Mouse (Mus musculus) intestine, embryonic 15.5 days (tissue): ENCODE measurements around the gene Hes6. TPM values are rescaled to one million over a fixed set of nuclear protein-coding genes. Genes with fewer than 3 reads are reported as not detected.
A peak's percentile ranks its signal among the peaks of the same experiment; 100 is the strongest.

ENCODE experiments used
- ATAC-seq: fragments of 200-750 bp; cut with Nextera tagmentation; 2 replicates; pipeline ENCODE4 v1.8.0; 2017; ENCODE audit warnings: moderate TSS enrichment, moderate library complexity
- H3K27ac ChIP-seq: fragments of 300-500 bp; sonication (generic); 2 replicates; pipeline ENCODE4 v1.5.1; 2015; ENCODE audit warnings: mild to moderate bottlenecking, inconsistent platforms
- H3K27me3 ChIP-seq: fragments of 300-500 bp; sonication (generic); replicated peaks from 2 replicates; pipeline ENCODE4 v1.6.1; 2015; ENCODE audit warnings: inconsistent platforms
- H3K36me3 ChIP-seq: fragments of 300-500 bp; sonication (generic); 2 replicates; pipeline ENCODE4 v1.6.1; 2015; ENCODE audit warnings: inconsistent platforms
- H3K4me1 ChIP-seq: fragments of 300-500 bp; sonication (generic); replicated peaks from 2 replicates; pipeline ENCODE4 v1.6.1; 2015; ENCODE audit warnings: inconsistent platforms
- H3K4me2 ChIP-seq: fragments of 300-500 bp; sonication (generic); replicated peaks from 2 replicates; pipeline ENCODE4 v1.6.1; 2015; ENCODE audit warnings: mild to moderate bottlenecking, inconsistent platforms
- H3K4me3 ChIP-seq: fragments of 300-500 bp; sonication (generic); replicated peaks from 2 replicates; pipeline ENCODE4 v1.5.1; 2015; ENCODE audit warnings: inconsistent platforms
- H3K9ac ChIP-seq: fragments of 300-500 bp; sonication (generic); 2 replicates; pipeline ENCODE4 v1.6.1; 2015; ENCODE audit warnings: inconsistent platforms
- H3K9me3 ChIP-seq: fragments of 300-500 bp; sonication (generic); 2 replicates; pipeline ENCODE4 v1.6.1; 2016; ENCODE audit warnings: inconsistent platforms
- WGBS: fragments of 180-500 bp; shearing (Covaris S2); methylation state at CpG from one replicate; pipeline ENCODE4 v1.1.7; 2015; 5-methylcytosine and 5-hydroxymethylcytosine counted together
- polyA plus RNA-seq: library from polyadenylated mRNA; unstranded; fragments of >200 nt; fragmentation: Nextera tagmentation; extraction: Ambion mirVana; gene quantifications from 2 replicates; pipeline ENCODE4 v1.2.1, GENCODE M21; 2015

Hes6 gene
- polyA plus RNA-seq, 1 experiment from 2014 or later = 94.0 TPM

DNA sequence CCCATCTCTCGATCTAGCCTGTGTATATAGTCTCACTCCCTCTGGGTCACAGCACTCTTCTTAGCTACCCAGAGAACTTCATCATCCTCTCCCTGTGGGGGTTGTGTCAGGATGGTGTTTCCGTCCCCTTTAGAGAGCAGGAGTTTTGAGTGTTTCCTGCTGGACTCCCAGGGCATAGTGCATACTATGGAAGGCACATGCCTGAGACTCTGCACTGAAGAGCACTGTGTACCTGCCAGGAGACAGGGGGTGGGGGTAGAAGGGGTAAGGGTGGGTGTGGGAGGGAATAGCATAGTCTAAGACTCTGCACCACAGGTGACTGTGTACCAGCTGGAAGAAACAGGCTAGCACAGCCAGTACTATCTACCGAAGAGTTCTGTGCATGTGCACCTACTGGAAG lies 40.5 kb upstream of the Hes6 start:
- H3K4me2 ChIP-seq = no peak overlapping the region
- no peaks in the 10 kb centered on the region for H3K27me3 ChIP-seq
- ATAC-seq = no peak
- peak overlapping the region; percentile 95 for H3K27ac ChIP-seq
- H3K9me3 ChIP-seq = no peaks in the 10 kb centered on the region
- 67% methylated on average over 3 of the region's 3 CpGs for WGBS
- H3K9ac ChIP-seq = no peak overlapping the region
- no peak overlapping the region for H3K4me3 ChIP-seq
- H3K4me1 ChIP-seq = peaks cover 71% of the 10 kb centered on the region
- no peaks in the 10 kb centered on the region for H3K36me3 ChIP-seq

DNA sequence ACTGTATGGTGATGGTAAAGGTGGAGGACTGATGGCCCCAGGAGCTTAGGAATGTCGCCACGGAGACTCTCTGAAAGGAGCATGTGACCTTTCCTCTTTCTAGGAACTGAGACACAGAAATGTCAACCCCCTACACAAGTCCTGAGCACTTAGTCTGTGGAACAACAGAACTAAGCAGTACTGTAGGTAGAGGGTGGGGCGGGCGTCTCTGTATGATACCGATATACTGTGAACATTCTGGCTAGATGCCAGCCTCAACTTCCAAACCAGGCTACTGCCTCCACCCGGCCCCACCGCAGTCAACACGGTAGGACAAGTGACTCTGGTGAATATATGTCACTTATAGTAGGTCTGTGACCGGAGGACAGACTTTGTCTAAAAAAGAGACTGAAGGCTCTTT lies 40.1 kb upstream of the Hes6 start:
- Histone ChIP-seq H3K36me3 (0 out of 2 replicates have a peak, but pooled peaks cover 3% of the 10 kb centered on the region), H3K27ac (peak overlapping the region; percentile 95; the same call in 1 of the 2 replicates), H3K4me3 (no peak overlapping the region), H3K9ac (no peak overlapping the region), H3K27me3 (no peaks in the 10 kb centered on the region), H3K9me3 (no peaks in the 10 kb centered on the region), H3K4me2 (no peak overlapping the region), H3K4me1 (peaks cover 73% of the 10 kb centered on the region)
- no peak for ATAC-seq
- 66% methylated on average over 9 of the region's 9 CpGs for WGBS

DNA sequence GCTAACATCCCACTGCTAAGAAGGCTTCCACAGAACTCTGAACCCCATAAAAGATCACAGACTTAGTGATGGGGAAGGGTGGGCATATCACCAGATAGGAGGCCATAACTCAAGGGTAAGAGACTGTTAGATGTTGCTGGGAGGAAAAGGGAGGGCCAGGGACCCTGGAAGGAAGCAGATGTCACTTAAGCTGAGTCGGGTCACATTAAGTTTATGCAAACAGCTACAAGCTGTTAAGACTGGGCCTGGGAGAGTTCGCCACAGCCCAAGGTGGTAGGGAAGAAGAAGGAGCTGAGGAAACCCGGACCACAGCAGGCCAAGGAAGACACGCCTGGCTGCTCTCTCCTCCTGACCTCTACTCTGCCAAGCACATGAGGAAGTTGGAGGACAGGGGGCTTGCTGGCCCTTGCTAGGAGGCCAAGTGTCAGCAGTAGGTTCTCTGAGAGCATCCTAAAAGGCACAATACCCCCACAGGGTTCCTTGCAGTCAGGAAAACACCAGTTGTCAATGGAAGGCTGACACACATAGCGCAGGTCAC lies 37.8 kb upstream of the Hes6 start:
- Histone ChIP-seq H3K9ac (no peak overlapping the region), H3K9me3 (no peaks in the 10 kb centered on the region), H3K4me1 (peaks cover 53% of the 10 kb centered on the region), H3K4me2 (no peak overlapping the region), H3K36me3 (peaks cover 19% of the 10 kb centered on the region), H3K27me3 (no peaks in the 10 kb centered on the region), H3K4me3 (no peak overlapping the region), H3K27ac (peak overlapping the region; percentile 27; the same call in 1 of the 2 replicates)
- WGBS = 37% methylated on average over 5 of the region's 5 CpGs
- no peak for ATAC-seq

DNA sequence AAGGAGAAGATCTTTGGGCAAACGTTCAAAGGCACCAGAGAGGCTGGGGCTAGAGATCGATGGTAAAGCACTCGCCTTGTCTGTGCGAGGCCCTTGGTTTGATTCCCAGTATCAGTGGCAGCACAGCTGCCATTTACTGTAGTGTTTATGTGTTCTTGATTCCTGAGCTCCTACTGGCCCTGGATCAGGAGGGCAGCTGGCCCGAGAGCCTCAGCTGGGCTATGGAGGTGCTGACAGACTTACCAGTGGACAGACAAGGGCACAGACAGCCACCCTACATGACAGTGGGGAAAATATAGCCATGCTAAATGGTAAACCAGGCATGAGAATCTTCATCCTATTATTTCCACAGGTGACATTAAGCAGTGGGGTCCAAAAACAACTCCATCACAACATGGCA lies 37.0 kb upstream of the Hes6 start:
- Histone ChIP-seq H3K4me2 (no peak overlapping the region), H3K9me3 (no peaks in the 10 kb centered on the region), H3K36me3 (peaks cover 19% of the 10 kb centered on the region), H3K27me3 (no peaks in the 10 kb centered on the region), H3K4me1 (peaks cover 51% of the 10 kb centered on the region), H3K4me3 (no peak overlapping the region), H3K27ac (no peak overlapping the region), H3K9ac (no peak overlapping the region)
- no peak for ATAC-seq
- 80% methylated on average over 5 of the region's 5 CpGs for WGBS

DNA sequence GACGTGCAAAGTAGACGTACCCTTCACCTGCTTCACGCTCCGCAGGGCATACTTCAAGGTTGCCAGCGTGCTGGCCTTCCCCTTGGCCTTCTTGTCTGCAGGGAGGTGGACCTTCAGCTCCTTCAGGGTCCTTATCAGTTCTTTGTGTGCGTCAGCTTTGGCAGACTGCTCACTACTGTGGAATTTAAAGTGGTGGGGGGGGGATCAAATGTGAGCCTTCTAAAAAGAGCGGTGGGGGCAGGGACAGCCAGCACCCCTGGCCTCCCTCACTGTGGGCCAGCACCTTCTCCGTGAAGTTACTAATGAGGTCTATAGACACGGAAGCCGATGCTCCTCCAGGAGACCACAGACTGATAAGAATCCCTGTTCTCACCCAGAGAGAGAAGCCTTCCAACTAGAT lies 34.9 kb upstream of the Hes6 start:
- Histone ChIP-seq H3K27me3 (no peaks in the 10 kb centered on the region), H3K9ac (no peak overlapping the region), H3K9me3 (no peaks in the 10 kb centered on the region), H3K4me3 (no peak overlapping the region), H3K36me3 (peaks cover 25% of the 10 kb centered on the region), H3K4me1 (peaks cover 31% of the 10 kb centered on the region), H3K27ac (0 out of 2 replicates have a peak overlapping the region, but pooled peaks have one; percentile 9), H3K4me2 (no peak overlapping the region)
- ATAC-seq = no peak
- 77% methylated on average over 10 of the region's 10 CpGs for WGBS

DNA sequence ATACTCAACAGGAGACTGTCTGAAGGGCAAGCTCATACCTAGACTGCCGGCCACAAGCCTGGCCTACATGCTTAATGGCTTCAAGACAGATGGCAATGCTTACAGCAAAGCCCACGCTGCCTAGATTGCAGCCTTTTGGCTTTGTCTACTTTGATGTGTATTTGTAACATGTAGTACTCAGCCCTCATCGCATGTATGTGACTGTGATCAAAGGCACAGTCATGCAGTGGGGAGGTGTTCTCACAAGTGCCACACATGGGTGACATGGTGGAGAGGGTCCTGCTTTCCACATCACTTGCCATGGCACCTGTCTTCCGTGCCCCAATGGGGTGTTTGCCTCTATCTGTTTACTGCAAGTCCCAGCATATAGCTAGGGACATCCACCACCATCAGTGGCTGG lies 32.7 kb upstream of the Hes6 start:
- Histone ChIP-seq H3K4me1 (peaks cover 19% of the 10 kb centered on the region), H3K27me3 (no peaks in the 10 kb centered on the region), H3K9ac (no peak overlapping the region), H3K4me3 (no peak overlapping the region), H3K9me3 (no peaks in the 10 kb centered on the region), H3K4me2 (no peak overlapping the region), H3K36me3 (peaks cover 25% of the 10 kb centered on the region), H3K27ac (no peak overlapping the region)
- ATAC-seq = no peak
- WGBS = 91% methylated on average over 4 of the region's 4 CpGs

DNA sequence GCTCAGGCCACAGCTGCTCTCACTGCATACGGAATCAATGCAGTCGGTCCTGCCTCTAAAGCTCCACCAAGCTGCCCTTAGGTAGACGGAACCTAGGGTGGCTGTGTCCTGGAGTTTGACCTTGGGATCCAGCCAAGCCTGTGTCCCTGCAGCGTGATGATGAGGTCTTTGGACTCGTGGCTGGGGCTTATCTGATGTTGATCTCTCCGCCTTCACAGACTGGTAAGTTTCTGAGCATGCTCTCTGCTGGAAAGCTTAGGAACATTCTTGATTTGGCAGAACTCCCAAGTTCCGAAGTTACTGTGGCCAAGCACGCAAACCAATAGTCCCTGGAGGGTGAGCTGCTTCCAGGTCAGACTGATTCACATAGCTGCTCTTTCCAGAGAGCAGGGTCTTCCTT lies 32.2 kb upstream of the Hes6 start:
- Histone ChIP-seq H3K9ac (no peak overlapping the region), H3K9me3 (no peaks in the 10 kb centered on the region), H3K4me1 (peaks cover 14% of the 10 kb centered on the region; the same call in 1 of the 2 replicates), H3K27ac (no peak overlapping the region), H3K36me3 (peaks cover 25% of the 10 kb centered on the region), H3K4me2 (no peak overlapping the region), H3K27me3 (no peaks in the 10 kb centered on the region), H3K4me3 (no peak overlapping the region)
- ATAC-seq = peak; percentile 60
- WGBS = 67% methylated on average over 8 of the region's 8 CpGs

DNA sequence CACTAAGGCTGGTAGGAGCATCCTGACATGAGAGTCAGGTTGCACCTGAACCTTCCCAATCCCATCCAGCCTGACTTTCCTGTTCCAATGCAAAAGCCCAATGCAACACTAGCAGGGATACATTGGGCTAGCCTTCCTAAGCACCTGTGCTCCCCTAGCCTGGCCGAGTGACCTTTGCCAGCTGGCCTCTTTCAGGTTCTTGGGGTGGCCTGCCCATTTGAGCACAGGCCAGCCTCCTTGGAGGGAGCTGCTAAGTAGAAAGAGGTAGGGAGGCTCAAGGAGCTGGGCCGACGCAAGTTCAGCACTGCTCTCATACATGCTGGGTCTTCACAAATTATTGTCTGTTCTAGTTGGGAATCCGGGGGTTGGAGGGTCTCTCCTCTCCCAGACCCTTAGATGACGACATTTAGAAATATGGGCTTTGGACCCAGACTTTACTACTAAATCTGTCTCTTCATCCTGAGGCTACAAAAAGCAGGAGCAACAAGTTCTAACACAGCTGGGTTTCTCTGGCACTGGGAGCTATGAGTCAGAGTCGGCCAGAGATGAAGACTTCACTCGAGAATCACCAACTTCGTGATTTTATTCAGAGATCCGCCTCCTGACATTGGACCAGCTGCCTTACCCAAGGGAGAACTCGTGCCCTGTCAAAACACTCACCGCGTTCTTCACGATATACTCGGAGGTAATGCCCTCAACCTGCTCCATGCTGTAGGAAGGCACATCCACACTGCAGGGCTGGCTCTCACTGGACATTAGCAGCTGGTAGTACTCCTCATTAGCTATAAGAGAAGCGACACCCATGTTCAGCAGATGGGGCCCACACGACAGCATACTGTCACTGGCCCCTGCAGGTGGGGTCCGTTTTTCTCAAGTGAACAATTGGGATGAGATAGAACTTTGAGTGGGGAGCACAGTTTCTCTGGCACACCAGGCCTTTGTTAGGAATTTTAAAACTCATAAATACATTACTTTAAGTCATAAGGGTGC lies 31.3 kb upstream of the Hes6 start:
- Histone ChIP-seq H3K4me1 (peaks cover 14% of the 10 kb centered on the region; the same call in 1 of the 2 replicates), H3K9ac (no peak overlapping the region), H3K27me3 (no peaks in the 10 kb centered on the region), H3K4me2 (no peak overlapping the region), H3K36me3 (peaks cover 26% of the 10 kb centered on the region), H3K27ac (no peak overlapping the region), H3K9me3 (no peaks in the 10 kb centered on the region), H3K4me3 (no peak overlapping the region)
- WGBS = 87% methylated on average over 17 of the region's 17 CpGs
- ATAC-seq = no peak

DNA sequence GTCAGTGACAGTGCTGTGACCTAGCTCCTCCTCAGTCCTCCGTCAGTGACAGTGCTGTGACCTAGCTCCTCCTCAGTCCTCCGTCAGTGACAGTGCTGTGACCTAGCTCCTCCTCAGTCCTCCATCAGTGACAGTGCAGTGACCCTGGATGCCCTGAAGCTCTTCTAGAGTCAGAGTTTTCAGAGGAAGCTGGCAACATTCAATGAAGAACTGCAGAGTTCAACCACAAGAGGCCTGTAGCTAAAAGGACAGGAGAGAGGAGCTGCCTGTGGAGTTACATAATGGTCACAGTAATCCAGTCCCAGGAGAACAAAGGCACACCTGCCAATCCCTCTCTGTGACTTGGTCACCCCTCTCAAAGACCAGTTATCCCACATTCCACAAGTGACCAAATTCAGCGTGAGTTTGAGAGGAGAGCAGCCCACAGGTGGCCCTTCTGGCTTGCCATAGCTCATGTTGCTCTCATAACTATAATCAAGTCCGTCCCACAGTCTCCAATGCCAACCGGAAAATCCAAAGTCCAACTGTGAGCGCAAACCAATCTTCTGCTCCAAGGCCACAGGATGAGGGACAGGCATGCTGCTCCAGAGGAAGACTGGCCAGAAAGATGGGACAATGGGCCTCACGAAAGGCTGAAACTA lies 28.6 kb upstream of the Hes6 start:
- H3K4me2 ChIP-seq = peak overlapping the region; percentile 47
- H3K27ac ChIP-seq = peak overlapping the region; percentile 62; the same call in 1 of the 2 replicates
- no peak overlapping the region for H3K9ac ChIP-seq
- ATAC-seq = peak; percentile 86
- no peak overlapping the region; the same call in 1 of the 2 replicates for H3K4me3 ChIP-seq
- H3K36me3 ChIP-seq = peaks cover 21% of the 10 kb centered on the region
- no peaks in the 10 kb centered on the region for H3K9me3 ChIP-seq
- H3K27me3 ChIP-seq = no peaks in the 10 kb centered on the region
- 0 out of 2 replicates have a peak, but pooled peaks cover 6% of the 10 kb centered on the region for H3K4me1 ChIP-seq
- WGBS = 78% methylated on average over 7 of the region's 7 CpGs

DNA sequence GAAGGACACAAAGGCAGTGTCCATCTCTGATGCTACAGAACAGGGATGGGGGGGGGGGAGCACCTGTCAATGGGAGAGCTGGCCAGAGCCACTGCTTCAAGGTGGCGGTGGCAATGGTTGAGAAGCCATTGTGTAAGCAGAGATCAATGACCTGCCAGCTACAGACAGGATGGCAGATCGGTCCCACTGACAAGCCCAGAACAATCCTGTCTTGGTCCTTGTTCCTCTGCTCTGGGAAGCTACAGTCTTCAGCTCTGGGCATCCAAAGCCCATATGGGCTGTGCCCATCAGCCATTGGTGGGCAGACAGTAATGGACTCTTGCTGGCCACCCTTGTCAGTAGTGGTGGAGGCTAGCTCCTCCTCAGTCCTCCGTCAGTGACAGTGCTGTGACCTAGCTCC lies 28.0 kb upstream of the Hes6 start:
- H3K9ac ChIP-seq = no peak overlapping the region
- no peaks in the 10 kb centered on the region for H3K27me3 ChIP-seq
- 89% methylated on average over 3 of the region's 3 CpGs for WGBS
- no peak overlapping the region for H3K27ac ChIP-seq
- H3K36me3 ChIP-seq = peaks cover 18% of the 10 kb centered on the region
- H3K4me2 ChIP-seq = no peak overlapping the region
- ATAC-seq = no peak
- peaks cover 8% of the 10 kb centered on the region for H3K4me1 ChIP-seq
- no peaks in the 10 kb centered on the region for H3K9me3 ChIP-seq
- no peak overlapping the region for H3K4me3 ChIP-seq

DNA sequence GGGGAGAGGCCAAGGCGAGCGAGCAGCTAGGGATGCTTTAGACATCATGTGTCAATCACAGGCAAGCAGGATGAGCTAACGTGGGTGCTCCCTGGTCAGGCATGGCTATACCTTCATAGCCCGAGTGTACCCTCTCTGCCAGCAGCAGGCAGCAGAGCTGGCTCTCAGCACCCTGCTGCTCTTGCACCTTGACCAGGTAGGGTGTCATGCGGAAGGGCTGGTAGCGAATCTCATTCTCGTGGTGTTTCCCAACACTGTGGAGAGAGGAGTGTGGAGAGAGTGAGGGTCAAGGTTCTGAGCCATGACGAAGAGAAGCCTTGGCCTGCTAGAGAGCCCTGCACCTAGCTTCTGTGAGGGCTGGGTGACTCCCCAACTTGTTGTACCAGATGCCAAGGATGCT lies 25.9 kb upstream of the Hes6 start:
- Histone ChIP-seq H3K4me3 (no peak overlapping the region), H3K36me3 (peaks cover 20% of the 10 kb centered on the region), H3K27ac (no peak overlapping the region), H3K4me1 (peaks cover 18% of the 10 kb centered on the region), H3K27me3 (no peaks in the 10 kb centered on the region), H3K9ac (no peak overlapping the region), H3K9me3 (no peaks in the 10 kb centered on the region), H3K4me2 (no peak overlapping the region)
- 91% methylated on average over 8 of the region's 8 CpGs for WGBS
- no peak for ATAC-seq

DNA sequence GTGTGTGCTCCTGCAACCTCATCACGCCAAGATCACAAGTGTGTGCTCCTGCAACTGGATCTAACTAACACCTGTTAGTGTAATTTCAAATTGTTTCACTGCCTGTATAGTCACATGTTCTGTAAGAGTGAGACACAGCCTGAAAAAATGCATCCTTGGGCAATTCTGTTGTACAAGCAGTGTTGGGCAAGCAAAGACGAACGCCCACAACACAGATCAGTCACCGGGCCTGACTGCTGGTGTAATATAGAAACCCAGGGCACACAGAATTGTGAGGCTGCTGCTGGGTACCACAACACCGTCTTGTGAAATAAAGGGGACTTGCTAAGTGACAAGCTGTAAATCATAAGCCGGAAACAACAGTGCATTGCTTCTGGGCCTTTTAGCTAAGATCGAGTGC lies 23.7 kb upstream of the Hes6 start:
- Histone ChIP-seq H3K27me3 (no peaks in the 10 kb centered on the region), H3K4me1 (peaks cover 15% of the 10 kb centered on the region), H3K9ac (no peak overlapping the region), H3K4me3 (no peak overlapping the region), H3K27ac (no peak overlapping the region), H3K9me3 (no peaks in the 10 kb centered on the region), H3K36me3 (peaks cover 21% of the 10 kb centered on the region), H3K4me2 (no peak overlapping the region)
- 85% methylated on average over 7 of the region's 7 CpGs for WGBS
- ATAC-seq = no peak
